Mouse (Mus musculus) lung, embryonic 14.5 days (tissue): ENCODE measurements around the gene Shc1. TPM values are rescaled to one million over a fixed set of nuclear protein-coding genes. Genes with fewer than 3 reads are reported as not detected.

Source experiments
- ATAC-seq: fragments of 200-750 bp; cut with Nextera tagmentation; 2 replicates; pipeline ENCODE4 v1.8.0; 2017; ENCODE audit warnings: mild to moderate bottlenecking, moderate TSS enrichment, moderate library complexity; ENCODE audit not compliant: insufficient read depth
- DNase-seq: peaks from one replicate; pipeline ENCODE4 v3.0.0-alpha.2; 2015
- H3K27ac ChIP-seq: fragments of 300-500 bp; sonication (generic); 2 replicates; pipeline ENCODE4 v1.5.1; 2014; ENCODE audit warnings: low read depth, mild to moderate bottlenecking, moderate library complexity
- H3K27me3 ChIP-seq: fragments of 300-500 bp; sonication (generic); 2 replicates; pipeline ENCODE4 v1.6.1; 2014; ENCODE audit warnings: low read length, control low read depth; ENCODE audit not compliant: insufficient read depth
- H3K36me3 ChIP-seq: fragments of 300-500 bp; sonication (generic); 2 replicates; pipeline ENCODE4 v1.6.1; 2014; ENCODE audit warnings: control low read depth; ENCODE audit not compliant: insufficient read depth
- H3K4me1 ChIP-seq: fragments of 300-500 bp; sonication (generic); 2 replicates; pipeline ENCODE4 v1.6.1; 2014; ENCODE audit warnings: antibody characterized with exemption, control low read depth; ENCODE audit not compliant: insufficient read depth
- H3K4me2 ChIP-seq: fragments of 300-500 bp; sonication (generic); 2 replicates; pipeline ENCODE4 v1.6.1; 2014; ENCODE audit warnings: mild to moderate bottlenecking
- H3K4me3 ChIP-seq: fragments of 300-500 bp; sonication (generic); 2 replicates; pipeline ENCODE4 v1.5.1; 2014; ENCODE audit warnings: low read depth, low read length
- H3K9ac ChIP-seq: fragments of 300-500 bp; sonication (generic); 2 replicates; pipeline ENCODE4 v1.6.1; 2014
- H3K9me3 ChIP-seq: fragments of 300-500 bp; sonication (generic); 2 replicates; pipeline ENCODE4 v1.6.1; 2016; ENCODE audit warnings: low read depth, low read length, control low read depth
- CTCF ChIP-seq: IDR thresholded peaks from 2 replicates; pipeline ENCODE4 v1.5.1; 2016; ENCODE audit warnings: antibody characterized with exemption, low read depth
- WGBS: fragments of 180-500 bp; shearing (Covaris S2); extraction: QIAGEN DNeasy Blood & Tissue Kit; methylation state at CpG from one replicate; pipeline ENCODE4 v1.1.7; 2014; 5-methylcytosine and 5-hydroxymethylcytosine counted together
- polyA plus RNA-seq: library from polyadenylated mRNA; unstranded; fragments of >200 nt; fragmentation: Nextera tagmentation; extraction: Ambion mirVana; gene quantifications from 2 replicates; pipeline ENCODE4 v1.2.1, GENCODE M21; 2014

Gene Shc1
- polyA plus RNA-seq, 1 experiment from 2014 or later: 75.2 TPM

DNA sequence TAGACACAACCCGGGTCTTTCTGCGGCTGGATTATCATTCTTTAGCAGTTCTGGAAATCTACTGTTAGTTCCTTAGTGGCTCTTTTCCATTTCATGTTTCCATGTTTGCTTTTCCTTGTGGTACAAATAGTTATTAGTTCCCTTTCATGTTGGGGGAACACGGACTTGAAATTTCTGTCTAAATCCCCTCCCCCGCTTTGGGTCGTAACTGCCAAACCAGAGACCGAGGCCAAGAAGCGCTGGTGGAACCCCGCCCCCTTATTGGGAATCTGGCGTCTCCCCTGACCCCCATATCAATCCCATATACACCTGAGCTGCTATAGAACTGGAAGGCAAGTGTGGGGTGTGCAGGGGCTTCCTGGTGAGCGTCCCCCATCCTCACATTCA, 22.8 kb upstream of the Shc1 start:
- peak overlapping the region; percentile 59 for H3K9ac ChIP-seq
- H3K36me3 ChIP-seq: no peaks in the 10 kb centered on the region
- H3K4me1 ChIP-seq: peaks cover 13% of the 10 kb centered on the region
- H3K27me3 ChIP-seq: no peaks in the 10 kb centered on the region; the same call in 1 of the 2 replicates
- DNase-seq (no peak), ATAC-seq (no peak)
- H3K9me3 ChIP-seq: no peaks in the 10 kb centered on the region
- no peak for TF ChIP-seq CTCF
- H3K4me2 ChIP-seq: peak overlapping the region; percentile 100
- peak overlapping the region; percentile 56 for H3K4me3 ChIP-seq
- 3% methylated on average over 10 of the region's 10 CpGs for WGBS
- peak overlapping the region; percentile 87 for H3K27ac ChIP-seq

DNA sequence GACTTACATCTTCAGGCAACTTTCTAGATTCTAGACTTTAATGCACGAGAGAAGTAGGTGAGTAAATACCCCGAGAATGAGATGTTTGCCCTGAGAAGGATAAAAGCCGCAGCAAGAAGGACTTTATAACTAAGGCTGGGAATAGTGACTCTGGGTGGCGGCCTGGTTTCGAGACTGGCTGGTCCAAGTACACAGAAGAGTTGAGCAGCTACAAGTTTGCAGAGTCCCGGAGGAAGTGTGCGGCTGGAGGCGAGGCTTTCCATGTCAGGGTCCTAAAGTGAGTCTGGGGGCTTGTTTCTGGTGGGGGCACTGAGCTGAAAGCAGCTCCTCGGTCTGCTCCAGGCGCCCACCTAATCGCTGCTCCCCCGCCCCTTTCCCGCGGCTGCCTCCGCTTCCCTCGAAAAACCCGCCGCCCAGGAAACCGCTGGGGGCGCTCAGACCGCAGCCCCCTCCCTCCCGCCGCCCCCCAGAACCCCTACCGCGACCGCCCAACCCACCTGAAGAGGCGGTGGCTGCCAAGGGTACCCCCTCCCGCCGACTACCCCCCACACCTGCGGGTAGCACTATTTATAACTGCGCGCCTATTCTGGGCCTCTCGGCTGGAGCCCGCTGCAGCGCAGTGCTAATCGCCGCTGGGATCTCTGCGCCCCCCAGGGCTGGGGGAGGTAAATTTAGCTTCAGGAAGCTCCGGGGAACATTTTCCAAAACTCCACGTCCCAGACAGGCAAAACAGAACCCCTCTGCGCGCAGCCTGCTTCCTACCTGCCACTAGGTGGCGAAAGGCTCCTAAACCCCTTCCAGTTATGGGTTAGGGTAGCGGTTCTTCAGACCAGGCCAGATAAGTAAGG, 22.2 kb upstream of the Shc1 start:
- peak overlapping the region; percentile 63 for H3K27ac ChIP-seq
- ATAC-seq: no peak

DNA sequence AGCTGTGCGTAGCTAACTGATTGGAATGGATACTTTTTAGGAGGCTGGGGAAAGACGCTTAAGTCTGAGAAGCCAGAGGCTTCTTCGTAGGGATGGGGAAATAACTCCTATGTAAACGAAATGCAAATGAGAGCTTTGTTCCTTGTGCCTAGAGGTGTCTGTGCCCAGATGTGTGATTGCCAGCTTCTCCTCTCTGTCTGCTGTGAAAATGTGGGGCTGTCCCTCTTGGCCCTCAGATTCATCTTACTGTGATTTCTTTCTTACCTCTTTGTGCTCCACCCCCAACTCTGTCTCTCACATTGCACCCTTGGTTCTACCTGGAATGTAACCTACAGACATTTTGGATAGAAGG, 21.6 kb upstream of the Shc1 start:
- no peak for ATAC-seq
- TF ChIP-seq CTCF: no peak
- H3K36me3 ChIP-seq: no peaks in the 10 kb centered on the region
- no peak for DNase-seq
- peak overlapping the region; percentile 59 for H3K9ac ChIP-seq
- peaks cover 13% of the 10 kb centered on the region for H3K4me1 ChIP-seq
- peak overlapping the region; percentile 100 for H3K4me2 ChIP-seq
- WGBS: 1% methylated on average over 4 of the region's 4 CpGs
- no peaks in the 10 kb centered on the region; the same call in 1 of the 2 replicates for H3K27me3 ChIP-seq
- no peak overlapping the region for H3K27ac ChIP-seq
- no peaks in the 10 kb centered on the region for H3K9me3 ChIP-seq
- H3K4me3 ChIP-seq: peak overlapping the region; percentile 56

More for the DNA sequence above, 22.2 kb upstream of the Shc1 start:
- peak; percentile 93 for DNase-seq
- peak; percentile 91 for TF ChIP-seq CTCF
- H3K4me2 ChIP-seq: peak overlapping the region; percentile 100
- peak overlapping the region; percentile 56 for H3K4me3 ChIP-seq
- H3K27me3 ChIP-seq: no peaks in the 10 kb centered on the region; the same call in 1 of the 2 replicates
- H3K36me3 ChIP-seq: no peaks in the 10 kb centered on the region
- peaks cover 13% of the 10 kb centered on the region for H3K4me1 ChIP-seq
- H3K9ac ChIP-seq: peak overlapping the region; percentile 59
- under 1% methylated on average over 44 of the region's 44 CpGs for WGBS
- no peaks in the 10 kb centered on the region for H3K9me3 ChIP-seq

- no peaks in the 10 kb centered on the region for H3K9me3 ChIP-seq
- WGBS: 78% methylated on average over 7 of the region's 7 CpGs
- ATAC-seq (no peak), DNase-seq (no peak)
- no peaks in the 10 kb centered on the region for H3K4me1 ChIP-seq
- H3K9ac ChIP-seq: no peak overlapping the region
- 0 out of 2 replicates have a peak, but pooled peaks cover 6% of the 10 kb centered on the region for H3K36me3 ChIP-seq
- no peak for TF ChIP-seq CTCF
- H3K27me3 ChIP-seq: no peaks in the 10 kb centered on the region
- no peak overlapping the region for H3K4me2 ChIP-seq
- H3K4me3 ChIP-seq: no peak overlapping the region
- H3K27ac ChIP-seq: no peak overlapping the region
These were observed 16.9 kb upstream of the Shc1 start for GRCm38 (mm10) chr3:89401329-89401728.

- H3K4me3 ChIP-seq: no peak within 1 kb of the TSS
- ATAC-seq: no peak
- no peak within 1 kb of the TSS for H3K4me2 ChIP-seq
- no peaks in the 10 kb centered on the region for H3K4me1 ChIP-seq
- no peaks in the 10 kb centered on the region for H3K9me3 ChIP-seq
- no peak within 1 kb of the TSS for H3K27ac ChIP-seq
- peaks cover 12% of the 10 kb centered on the region; the same call in 1 of the 2 replicates for H3K36me3 ChIP-seq
- no peak for TF ChIP-seq CTCF
- 88% methylated on average over 5 of the region's 5 CpGs for WGBS
- no peaks in the 10 kb centered on the region for H3K27me3 ChIP-seq
- H3K9ac ChIP-seq: no peak within 1 kb of the TSS
- no peak for DNase-seq
These were observed 15.6 kb upstream of the Shc1 start, which contains the start of gene Lenep for GRCm38 (mm10) chr3:89402693-89403092. Lenep (minus strand) TSS chr3:89402793.

DNA sequence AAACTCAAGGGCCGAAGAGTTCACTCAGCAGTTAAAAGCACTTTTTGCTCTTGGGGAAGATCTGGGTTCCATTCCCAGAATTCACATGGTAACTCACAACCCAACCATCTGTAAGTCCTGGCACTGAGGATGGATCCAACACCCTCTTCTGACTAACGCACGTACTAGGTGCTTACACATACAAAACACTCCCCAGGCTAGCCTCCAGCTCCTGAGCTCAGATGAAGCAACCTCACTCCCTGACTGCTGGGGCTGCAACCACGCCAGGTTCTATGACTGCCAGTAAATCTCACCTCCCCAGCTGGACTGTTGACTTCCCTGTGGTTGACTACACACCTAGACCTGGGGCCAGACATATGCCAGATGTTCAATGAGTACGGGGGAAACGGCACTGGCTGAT, 11.4 kb upstream of the Shc1 start:
- H3K27ac ChIP-seq: no peak overlapping the region
- H3K4me2 ChIP-seq: no peak overlapping the region
- H3K27me3 ChIP-seq: no peaks in the 10 kb centered on the region
- H3K4me3 ChIP-seq: no peak overlapping the region
- peaks cover 24% of the 10 kb centered on the region; the same call in 1 of the 2 replicates for H3K36me3 ChIP-seq
- no peak overlapping the region for H3K9ac ChIP-seq
- WGBS: 83% methylated on average over 6 of the region's 6 CpGs
- no peak for DNase-seq
- no peaks in the 10 kb centered on the region for H3K4me1 ChIP-seq
- no peaks in the 10 kb centered on the region for H3K9me3 ChIP-seq
- no peak for ATAC-seq
- no peak for TF ChIP-seq CTCF

DNA sequence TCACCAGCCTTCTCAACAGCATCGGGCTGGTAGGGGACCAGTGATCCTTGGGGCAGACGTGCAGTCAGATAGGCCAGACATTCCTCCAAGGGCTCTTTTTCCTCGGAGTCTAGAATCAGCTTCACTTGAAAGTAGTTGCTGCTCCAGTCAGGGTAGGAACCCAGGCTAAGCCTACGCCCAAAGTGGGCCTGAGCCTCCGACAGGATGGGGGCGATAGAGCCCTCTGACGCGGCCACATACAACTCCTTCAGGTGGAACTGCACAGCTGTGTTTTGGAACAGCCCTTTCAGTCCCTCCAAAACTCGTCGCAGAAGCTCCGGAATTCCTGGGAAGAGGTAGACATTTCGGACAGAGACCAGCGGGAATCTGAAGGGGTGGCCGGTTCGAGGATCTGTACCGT, 9.8 kb upstream of the Shc1 start:
- WGBS: 52% methylated on average over 16 of the region's 16 CpGs
- TF ChIP-seq CTCF: no peak
- H3K4me2 ChIP-seq: no peak overlapping the region

More for the DNA sequence above, 9.8 kb upstream of the Shc1 start:
- DNase-seq (no peak), ATAC-seq (no peak)
- Histone ChIP-seq H3K9me3 (no peaks in the 10 kb centered on the region), H3K36me3 (peaks cover 24% of the 10 kb centered on the region; the same call in 1 of the 2 replicates), H3K9ac (no peak overlapping the region), H3K27ac (no peak overlapping the region), H3K4me3 (no peak overlapping the region), H3K4me1 (0 out of 2 replicates have a peak, but pooled peaks cover 3% of the 10 kb centered on the region), H3K27me3 (no peaks in the 10 kb centered on the region)
